ENCODE assay signal across 8 mouse cellular contexts in genomic region chr11:5181850-5182404, GRCm38 (mm10). TPM values are rescaled to one million over a fixed set of nuclear protein-coding genes. Genes with fewer than 3 reads are reported as not detected.
DNase-seq lines count a peak whose midpoint lies in the region; ATAC-seq and TF ChIP-seq lines count a peak whose summit lies in the region.

No protein-coding gene starts in this region.

- H3K4me2 ChIP-seq in heart, postnatal 0 days (ENCODE audit: low read depth, low read length) = no peak overlapping the region
- H3K4me2 ChIP-seq in lung, embryonic 15.5 days = no peak overlapping the region

- ATAC-seq in heart, postnatal 0 days (ENCODE audit: insufficient read depth, low read depth) = peak; percentile 42; the same call in 1 of the 2 replicates
- peak; percentile 52; the same call in 1 of the 2 replicates for ATAC-seq in lung, embryonic 15.5 days (ENCODE audit: borderline replicate concordance, extremely low read depth, low FRiP score, low TSS enrichment)

- no peak overlapping the region for H3K4me3 ChIP-seq in ES-Bruce4 (ENCODE audit: low read depth, low read length)
- no peak overlapping the region for H3K4me3 ChIP-seq in embryonic facial prominence, embryonic 10.5 days
- no peak overlapping the region for H3K4me3 ChIP-seq in heart, postnatal 0 days (ENCODE audit: low read depth, low read length)
- H3K4me3 ChIP-seq in lung, embryonic 15.5 days = no peak overlapping the region

- H3K4me1 ChIP-seq in ES-Bruce4 (ENCODE audit: control insufficient read depth, insufficient read depth, low read length) = no peaks in the 10 kb centered on the region
- peaks cover 51% of the 10 kb centered on the region for H3K4me1 ChIP-seq in embryonic facial prominence, embryonic 10.5 days
- H3K4me1 ChIP-seq in heart, postnatal 0 days (ENCODE audit: control insufficient read depth, insufficient read depth) = peaks cover 4% of the 10 kb centered on the region; the same call in 1 of the 2 replicates
- H3K4me1 ChIP-seq in lung, embryonic 15.5 days = peaks cover 13% of the 10 kb centered on the region

- no peak for TF ChIP-seq POLR2A in ES-Bruce4 (IDR thresholded peaks at IDR 0.05; ENCODE audit: insufficient read depth, low read length)

- H3K27me3 ChIP-seq in ES-Bruce4 (ENCODE audit: control insufficient read depth, insufficient read depth, low read length, poor library complexity, severe bottlenecking) = no peaks in the 10 kb centered on the region
- H3K27me3 ChIP-seq in embryonic facial prominence, embryonic 10.5 days (replicated peaks; ENCODE audit: low read depth, poor library complexity, severe bottlenecking) = peaks cover 20% of the 10 kb centered on the region
- H3K27me3 ChIP-seq in heart, postnatal 0 days (ENCODE audit: control insufficient read depth, insufficient read depth, low read length) = no peaks in the 10 kb centered on the region
- H3K27me3 ChIP-seq in lung, embryonic 15.5 days = no peaks in the 10 kb centered on the region

- peak; percentile 99 for TF ChIP-seq CTCF in ES-Bruce4 (IDR thresholded peaks at IDR 0.05; ENCODE audit: low read depth, low read length)
- TF ChIP-seq CTCF in heart, postnatal 0 days (IDR thresholded peaks at IDR 0.05; ENCODE audit: low read depth) = peak; percentile 96

- H3K9me3 ChIP-seq in ES-Bruce4 (replicated peaks; ENCODE audit: control insufficient read depth, insufficient read depth, low read length, poor library complexity, severe bottlenecking) = no peaks in the 10 kb centered on the region
- no peaks in the 10 kb centered on the region for H3K9me3 ChIP-seq in embryonic facial prominence, embryonic 10.5 days
- H3K9me3 ChIP-seq in heart, postnatal 0 days (replicated peaks; ENCODE audit: control insufficient read depth, low read length) = no peaks in the 10 kb centered on the region
- no peaks in the 10 kb centered on the region for H3K9me3 ChIP-seq in lung, embryonic 15.5 days

- DNase-seq in adrenal gland, postnatal 14 days = peak; percentile 94
- DNase-seq in embryonic facial prominence, embryonic 10.5 days (ENCODE audit: low spot score) = peak; percentile 88
- DNase-seq in heart, postnatal 0 days (ENCODE audit: low spot score) = peak; percentile 56
- DNase-seq in layer of hippocampus, adult 11-12 months (ENCODE audit: low spot score) = peak; percentile 72
- peak; percentile 74 to 87 for DNase-seq in right cerebral cortex, adult 2 months (ENCODE audit: low spot score in 2 of 2)
- DNase-seq in urinary bladder, postnatal 10 days (ENCODE audit: low spot score) = peak; percentile 61

- 23% methylated on average over 13 of the region's 13 CpGs for WGBS in embryonic facial prominence, embryonic 10.5 days
- 18% methylated on average over 13 of the region's 13 CpGs for WGBS in heart, postnatal 0 days
- 10% methylated on average over 13 of the region's 13 CpGs for WGBS in lung, embryonic 15.5 days

- H3K9ac ChIP-seq in ES-Bruce4 (ENCODE audit: low read depth, poor library complexity, severe bottlenecking) = no peak overlapping the region
- no peak overlapping the region for H3K9ac ChIP-seq in heart, postnatal 0 days (replicated peaks; ENCODE audit: low read depth, low read length)
- no peak overlapping the region for H3K9ac ChIP-seq in lung, embryonic 15.5 days

- no peak for TF ChIP-seq EP300 in ES-Bruce4 (IDR thresholded peaks at IDR 0.05; ENCODE audit: insufficient read depth, low read depth, low read length)
- TF ChIP-seq EP300 in heart, postnatal 0 days (IDR thresholded peaks at IDR 0.05; ENCODE audit: low read depth) = no peak

- no peaks in the 10 kb centered on the region for H3K36me3 ChIP-seq in ES-Bruce4 (ENCODE audit: control insufficient read depth, insufficient read depth, low read length, poor library complexity, severe bottlenecking)
- no peaks in the 10 kb centered on the region for H3K36me3 ChIP-seq in embryonic facial prominence, embryonic 10.5 days (replicated peaks)
- H3K36me3 ChIP-seq in heart, postnatal 0 days (replicated peaks; ENCODE audit: control insufficient read depth, insufficient read depth, low read length) = no peaks in the 10 kb centered on the region
- no peaks in the 10 kb centered on the region for H3K36me3 ChIP-seq in lung, embryonic 15.5 days

- no peak overlapping the region for H3K27ac ChIP-seq in ES-Bruce4 (ENCODE audit: insufficient read depth, low read length)
- H3K27ac ChIP-seq in embryonic facial prominence, embryonic 10.5 days (replicated peaks) = no peak overlapping the region
- peak overlapping the region; percentile 46; the same call in 1 of the 2 replicates for H3K27ac ChIP-seq in heart, postnatal 0 days (ENCODE audit: low read depth)
- peak overlapping the region; percentile 21 for H3K27ac ChIP-seq in lung, embryonic 15.5 days

RNA-seq across cellular contexts. Expression of gene Emid1, which starts 29.9 kb away (rescaled TPM):
- 5.9 and 6.7 TPM in 2 replicates for polyA plus RNA-seq in ES-Bruce4 (2011; ENCODE audit: insufficient read depth, insufficient read length, low read depth, missing spikeins)
- 8.9 and 10.1 TPM in 2 replicates for total RNA-seq in adrenal gland, postnatal 14 days (2021)
- 13.1 and 24.6 TPM in 2 replicates for polyA plus RNA-seq in embryonic facial prominence, embryonic 10.5 days (2016; fragmentation: Nextera tagmentation; extraction: Ambion mirVana)
- 1.7 and 8.5 TPM in 2 replicates for total RNA-seq in heart, postnatal 0 days (2014; rRNA removed; ENCODE audit: low replicate concordance)
- polyA plus RNA-seq in heart, postnatal 0 days (2015; fragmentation: Nextera tagmentation; extraction: Ambion mirVana) = 4.4 and 5.8 TPM in 2 replicates
- polyA plus RNA-seq in lung, embryonic 15.5 days (2015; fragmentation: Nextera tagmentation; extraction: Ambion mirVana) = 54.3 and 55.6 TPM in 2 replicates

Comparison
In these comparisons a context has a peak if more than half of its experiments do, and no peak if none do; other contexts are left out.
1. H3K27ac ChIP-seq: peak in heart, postnatal 0 days (single experiment) and lung, embryonic 15.5 days (single experiment); none in ES-Bruce4 (single experiment) and embryonic facial prominence, embryonic 10.5 days (single experiment).
2. Peak in every context shown above with its lines, with median percentiles within 50 percentile points of each other: DNase-seq.